Mouse (Mus musculus) T-helper 2 cell (primary cell): ENCODE data around the gene Alox12.

Experiments
- in situ Hi-C: fragments of 300-600 bp; cut with MboI, MseI; formaldehyde crosslinking; loops from one replicate; pipeline ENCODE4 v1.15.1; 2025; ENCODE audit warnings: high pct_unique_total_duplicates

The Alox12 gene

GRCm38 (mm10) chr11:70193354-70194285, 61.5 kb downstream of the Alox12 start:
- in situ Hi-C loops, result no loop called here

GRCm38 (mm10) chr11:70192157-70192556, 63.0 kb downstream of the Alox12 start:
- in situ Hi-C loops, result no loop called here
